Mouse (Mus musculus): ENCODE measurements around the gene Ncaph. TPM values are rescaled to one million over a fixed set of nuclear protein-coding genes. Genes with fewer than 3 reads are reported as not detected.
"Not testable (repeated sequence)": the region's sequence is repeated elsewhere in the genome, so short reads cannot be mapped to it uniquely, and the experiment has no call there.

Ncaph gene
- total RNA-seq, 2 experiments from 2014 or later = 8.7 to 9.8 TPM

DNA sequence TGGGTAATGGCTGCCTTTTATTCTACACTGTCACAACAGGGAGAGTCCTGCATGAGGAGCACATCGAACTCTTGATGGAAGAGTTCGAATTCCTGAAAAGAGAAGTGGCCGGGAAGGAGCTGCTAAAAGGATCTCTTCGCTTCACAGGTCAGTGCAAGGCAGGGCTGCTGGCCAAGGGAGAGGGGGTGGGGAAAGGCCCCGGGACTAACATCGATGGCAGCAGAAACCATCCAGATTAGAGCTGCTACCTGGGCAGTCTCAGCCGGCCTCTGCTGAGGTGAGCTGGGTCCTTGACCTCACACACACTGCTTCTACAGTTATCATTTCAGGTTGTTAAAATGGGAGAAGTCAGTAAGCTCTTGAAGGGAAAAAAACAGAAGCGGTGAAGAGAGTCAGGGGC, 41.8 kb downstream of the Ncaph start:
- intact Hi-C loops (cut with DNase I) = no loop called here
- no peak for DNase-seq

DNA sequence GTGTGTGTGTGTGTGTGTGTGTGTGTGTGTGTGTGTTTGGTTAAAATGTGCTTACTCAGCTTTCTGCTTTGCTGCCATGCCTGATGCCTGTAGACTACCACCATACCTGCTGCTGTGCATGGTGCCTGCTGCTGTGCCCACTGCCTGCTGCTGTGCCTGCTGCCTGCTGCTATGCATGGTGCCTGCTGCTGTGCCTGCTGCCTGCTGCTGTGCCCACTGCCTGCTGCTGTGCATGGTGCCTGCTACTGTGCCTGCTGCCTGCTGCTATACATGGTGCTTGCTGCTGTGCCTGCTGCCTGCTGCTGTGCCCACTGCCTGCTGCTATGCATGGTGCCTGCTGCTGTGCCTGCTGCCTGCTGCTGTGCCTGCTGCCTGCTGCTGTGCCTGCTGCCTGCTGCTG, 43.6 kb downstream of the Ncaph start:
- intact Hi-C loops (cut with DNase I); DNase-seq: not testable (repeated sequence)

DNA sequence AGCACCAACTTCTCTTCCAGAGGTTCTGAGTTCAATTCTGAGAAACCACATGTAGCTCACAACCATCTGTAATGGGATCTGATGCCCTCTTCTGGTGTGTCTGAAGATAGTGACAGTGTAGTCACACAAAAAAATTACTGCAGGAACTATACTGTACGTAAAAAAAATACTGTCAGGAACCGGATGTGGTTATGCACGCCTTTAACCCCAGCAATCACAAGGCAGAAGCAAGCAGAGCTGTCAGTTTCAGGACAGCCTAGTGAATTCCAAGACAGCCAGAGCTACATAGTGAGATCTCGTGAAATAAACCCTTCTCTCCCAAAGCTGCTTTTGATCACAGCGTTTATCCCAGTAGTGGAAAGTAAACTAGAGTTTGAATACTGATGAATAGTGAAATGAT, 47.5 kb downstream of the Ncaph start:
- intact Hi-C loops (cut with DNase I) = no loop called here
- no peak for DNase-seq

DNA sequence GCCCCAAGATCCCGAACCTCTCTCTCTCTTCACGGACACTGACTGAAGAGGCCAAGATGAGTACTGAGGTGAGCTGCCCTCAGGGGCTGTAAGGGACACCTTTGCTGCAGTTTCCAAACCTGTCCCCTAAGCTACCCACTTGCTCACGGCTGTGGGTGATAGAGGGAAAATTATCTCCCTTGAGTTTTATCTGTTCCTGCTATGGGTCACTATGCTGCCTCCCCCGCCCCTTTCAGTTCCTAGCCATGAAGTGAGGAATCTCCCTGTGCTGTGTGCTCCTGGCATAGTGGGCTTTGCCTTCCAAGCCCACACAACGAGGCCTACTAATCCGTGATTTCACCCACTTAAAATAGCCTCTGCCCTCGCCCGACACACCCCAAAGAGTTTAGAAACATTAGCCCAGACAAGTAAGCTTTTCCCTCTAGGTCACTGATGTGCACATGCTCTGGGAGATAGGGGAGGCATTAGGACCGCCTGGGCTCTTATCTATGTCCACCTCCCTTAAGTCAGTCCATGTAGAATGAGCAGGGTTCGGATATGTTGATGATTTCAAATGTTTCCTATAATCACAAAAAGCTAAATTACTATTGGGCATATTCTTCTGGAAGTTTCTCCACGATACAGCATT, 53.0 kb downstream of the Ncaph start:
- no peak for DNase-seq
- intact Hi-C loops (cut with DNase I) = no loop called here

DNA sequence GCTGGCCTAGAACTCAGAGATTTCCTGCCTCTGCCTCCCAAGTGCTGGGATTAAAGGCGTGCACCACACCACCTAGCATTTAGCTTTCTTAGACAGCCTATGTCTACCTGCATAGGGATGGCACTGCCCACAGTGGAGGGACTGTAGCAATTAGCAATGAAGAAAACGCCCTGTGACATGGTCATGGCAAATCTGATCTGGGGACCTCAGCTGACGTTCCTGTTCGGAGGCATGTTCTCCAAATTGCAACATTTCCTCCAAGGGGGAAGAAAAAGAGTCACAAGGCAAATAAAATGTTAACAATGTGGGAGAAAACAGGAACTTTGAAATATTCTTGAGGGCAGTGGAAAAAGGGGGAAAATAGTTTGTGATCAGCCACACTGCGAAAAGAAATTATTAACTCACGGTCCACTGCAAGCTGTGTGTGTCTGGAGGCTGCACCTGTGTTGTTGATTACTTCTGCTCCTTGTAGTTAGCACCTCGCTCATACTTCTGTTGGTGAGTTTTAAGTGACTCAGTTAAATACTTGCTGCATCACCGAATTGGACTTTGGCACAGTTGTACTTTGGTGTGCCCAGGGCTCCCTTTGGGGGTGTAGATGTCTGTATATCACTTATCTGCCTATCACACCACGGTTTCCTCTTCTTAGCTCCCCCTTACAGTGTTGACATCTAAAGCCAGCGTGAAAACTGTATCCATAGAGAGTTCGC, 53.7 kb downstream of the Ncaph start:
- intact Hi-C loops (cut with DNase I) = no loop called here
- DNase-seq = no peak

DNA sequence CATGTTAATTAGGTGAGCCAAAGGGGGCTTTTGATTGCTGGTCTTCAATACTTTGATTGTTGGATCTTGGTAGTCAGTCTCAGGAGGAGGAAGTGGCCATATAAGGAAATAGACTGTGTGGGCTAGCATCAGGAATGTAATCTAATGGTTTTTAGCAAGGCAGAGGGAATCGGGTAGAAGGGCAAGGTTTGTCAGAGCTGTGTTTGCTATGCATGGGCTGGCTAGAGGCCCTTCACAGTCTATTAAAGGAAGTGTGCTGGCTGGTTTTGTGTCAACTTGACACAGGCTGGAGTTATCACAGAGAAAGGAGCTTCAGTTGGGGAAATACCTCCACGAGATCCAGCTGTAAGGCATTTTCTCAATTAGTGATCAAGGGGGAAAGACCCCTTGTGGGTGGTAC, 54.7 kb downstream of the Ncaph start:
- intact Hi-C loops (cut with DNase I); DNase-seq: not testable (repeated sequence)

DNA sequence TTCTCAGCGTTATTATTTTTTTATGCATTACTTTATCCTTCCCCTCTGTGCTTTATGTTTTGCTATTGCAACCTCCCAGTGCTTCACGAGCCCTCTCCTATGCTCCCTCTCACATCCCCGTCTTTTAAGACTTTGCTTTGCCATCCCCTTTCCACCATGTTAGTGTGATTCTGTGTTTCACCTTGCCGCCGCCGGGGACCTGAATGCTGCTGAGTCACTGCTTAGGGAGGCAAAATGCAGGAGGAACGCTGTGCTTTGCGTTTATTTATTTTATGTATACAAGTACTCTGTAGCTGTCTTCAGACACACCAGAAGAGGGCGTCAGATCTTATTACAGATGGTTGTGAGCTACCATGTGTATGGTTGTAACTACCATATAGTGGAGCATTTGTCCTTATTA, 56.1 kb downstream of the Ncaph start:
- intact Hi-C loops (cut with DNase I) = no loop called here
- no peak for DNase-seq

DNA sequence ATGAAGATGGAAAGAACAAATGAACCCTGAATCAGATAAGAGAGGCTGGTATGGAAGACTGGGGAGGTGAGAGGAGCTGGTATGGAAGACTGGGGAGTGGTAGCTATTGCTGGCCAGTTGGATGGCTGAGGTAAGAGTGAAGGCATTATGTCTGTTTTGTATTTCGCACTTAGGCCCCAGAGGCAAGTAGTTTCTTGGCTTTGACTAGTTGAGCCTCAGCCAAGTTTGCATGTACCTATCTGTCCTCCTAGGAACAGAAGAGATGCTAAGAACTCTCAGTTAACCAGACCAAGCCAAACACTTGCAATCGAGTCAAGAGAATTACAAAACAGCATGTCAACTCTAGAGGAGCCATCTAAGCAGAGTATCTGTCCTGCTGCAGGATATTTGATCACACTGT, 59.6 kb downstream of the Ncaph start:
- intact Hi-C loops (cut with DNase I) = no loop called here
- no peak for DNase-seq

DNA sequence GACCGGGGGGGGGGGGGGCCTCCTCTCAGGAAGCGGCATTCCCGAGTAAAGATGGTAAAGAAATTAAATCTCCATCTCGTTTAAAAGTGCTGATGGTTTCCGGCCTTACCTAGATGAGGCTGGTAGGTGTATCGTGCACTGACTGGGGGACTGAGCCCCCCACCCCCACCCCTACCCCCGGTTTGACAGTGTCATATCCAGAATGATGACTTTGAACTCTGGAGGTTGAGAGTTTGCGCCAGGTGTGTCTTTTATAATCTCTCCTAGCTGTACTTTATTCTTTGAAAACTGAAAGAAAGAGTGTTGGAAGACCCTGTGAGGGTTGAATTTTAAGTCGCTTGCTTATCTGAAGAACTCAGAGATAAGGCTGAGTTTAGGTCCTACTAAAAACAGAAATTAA, 62.9 kb downstream of the Ncaph start:
- intact Hi-C loops (cut with DNase I) = no loop called here
- DNase-seq = no peak

DNA sequence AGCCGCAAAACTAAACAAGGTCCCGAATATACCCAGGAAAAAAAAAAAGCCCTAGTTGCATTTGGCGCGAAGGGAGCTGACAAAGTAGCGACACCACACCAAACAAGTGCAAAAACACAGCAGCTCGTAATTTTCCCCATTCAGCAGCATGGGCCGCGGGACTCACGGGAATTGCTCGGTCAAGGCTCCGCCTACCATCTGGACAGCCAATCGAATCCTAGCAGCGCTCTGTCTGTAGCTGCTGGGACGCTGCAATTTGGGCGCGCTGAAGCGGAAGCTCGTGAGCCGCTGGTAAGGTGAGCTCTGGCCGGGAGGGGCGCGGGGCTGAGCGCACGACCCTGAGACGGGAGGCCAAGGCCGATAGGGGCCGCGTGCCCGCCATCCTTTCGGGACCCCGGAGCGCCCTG, 63.3 kb downstream of the Ncaph start, which contains the start of gene Blvra:
Gene Blvra (plus strand): TSS at position 231 of the 407 bp plus-strand sequence.
- intact Hi-C loops (cut with DNase I) = no loop called here
- DNase-seq = peak; percentile 91

DNA sequence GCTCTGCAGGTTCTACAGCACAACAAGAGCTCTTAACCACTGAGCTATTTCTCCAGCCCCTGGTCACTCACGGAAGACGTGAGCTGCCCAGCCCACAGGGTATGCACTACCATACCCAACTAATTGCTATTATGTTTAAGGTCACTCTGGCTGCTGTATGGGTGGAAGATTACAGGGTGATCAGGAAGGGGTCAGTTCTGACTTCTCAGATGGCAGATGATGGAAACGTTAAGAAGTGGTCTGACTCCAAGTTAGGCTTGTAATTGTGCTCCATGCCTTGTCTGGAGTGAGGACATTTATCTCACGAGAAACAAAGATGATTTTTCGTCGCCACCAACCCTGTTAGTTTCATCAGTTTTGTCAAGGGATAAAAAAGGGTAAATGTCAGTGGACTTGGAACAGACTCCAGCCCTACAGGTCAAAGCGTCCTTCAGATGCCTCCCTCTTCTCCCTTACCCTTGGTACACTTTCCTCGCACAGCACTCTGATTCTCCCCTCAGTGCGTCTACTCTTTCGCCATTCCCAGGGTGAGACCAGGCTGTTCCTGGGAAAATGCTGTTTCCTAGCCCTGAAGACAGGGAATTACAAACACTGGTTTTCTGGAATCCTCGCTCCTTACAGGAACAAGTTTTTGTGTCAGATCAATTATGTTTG, 63.8 kb downstream of the Ncaph start:
- intact Hi-C loops (cut with DNase I) = loop anchor here (10.0 kb wide), 1 partner anchor 145 kb away; no protein-coding TSS in a partner anchor
- DNase-seq = no peak

DNA sequence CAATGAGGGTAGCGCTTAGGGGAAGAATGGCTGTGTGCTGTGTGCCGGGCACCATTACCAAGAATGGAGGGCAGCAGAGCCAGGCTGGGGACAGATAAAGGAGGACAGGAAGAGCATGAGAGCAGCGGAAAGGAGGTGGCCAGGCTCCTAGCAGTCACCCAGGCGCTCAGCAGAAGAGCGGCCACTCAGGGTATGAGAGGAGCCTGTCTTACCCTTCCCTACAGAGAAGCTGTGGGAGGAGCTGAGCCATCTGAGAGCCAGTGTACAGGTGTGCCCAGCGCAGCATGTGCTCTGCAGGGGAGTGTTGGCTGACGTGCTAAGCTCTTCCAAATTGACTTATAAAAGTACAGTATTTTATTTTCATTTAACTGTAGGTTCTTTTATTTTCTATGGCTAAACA, 64.9 kb downstream of the Ncaph start:
- intact Hi-C loops (cut with DNase I) = loop anchor here (10.0 kb wide), 1 partner anchor 146 kb away; no protein-coding TSS in a partner anchor

DNA sequence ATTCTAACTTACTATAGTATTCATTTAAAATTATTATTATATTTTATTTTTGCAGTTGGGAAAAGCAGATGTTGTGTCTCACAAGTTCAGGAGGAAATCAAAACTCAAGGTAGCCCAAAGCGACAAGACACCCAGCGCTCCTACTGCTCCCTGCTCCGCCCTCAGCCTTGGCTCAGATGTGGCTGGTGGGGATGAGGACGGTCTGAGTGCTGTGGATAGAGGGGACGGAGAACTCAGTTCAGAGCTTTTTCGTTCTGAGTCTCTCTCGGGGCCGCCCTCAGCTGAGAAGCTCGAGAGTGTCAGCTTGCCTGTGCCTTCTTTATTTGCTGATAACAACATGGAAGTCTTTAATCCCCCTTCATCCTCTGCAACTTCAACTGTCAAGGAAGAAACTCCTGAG, 72.3 kb downstream of the Ncaph start:
- intact Hi-C loops (cut with DNase I) = loop anchor here (10.0 kb wide), 1 partner anchor 153 kb away; no protein-coding TSS in a partner anchor

More for the DNA sequence above, 64.9 kb downstream of the Ncaph start:
- no peak for DNase-seq

More for the DNA sequence above, 72.3 kb downstream of the Ncaph start:
- no peak for DNase-seq

Other genes starting within 250 kb of the Ncaph start
- 10 to 100 TPM; 31.6 to 32.4 TPM for gene Sppl2a, start 200.7 kb downstream of the Ncaph start, total RNA-seq (2021)
- gene Ap4e1, start 125.2 kb downstream of the Ncaph start, total RNA-seq (2021) = 10 to 100 TPM; 17.0 to 20.3 TPM
- gene Blvra, start 63.3 kb downstream of the Ncaph start, total RNA-seq (2021) = 10 to 100 TPM; 17.7 TPM
- 10 to 100 TPM; 16.4 to 18.2 TPM for gene Itpripl1, start 9.5 kb upstream of the Ncaph start, total RNA-seq (2021)
- gene 1810024B03Rik, start 74.3 kb upstream of the Ncaph start, total RNA-seq (2021) = under 1 TPM; 0.62 to 0.72 TPM
- 100 to 1,000 TPM; 106 to 111 TPM for gene Snrnp200, start 74.4 kb upstream of the Ncaph start, total RNA-seq (2021)
- gene Ciao1, start 113.9 kb upstream of the Ncaph start, total RNA-seq (2021) = 10 to 100 TPM; 49.3 to 59.6 TPM
- 100 to 1,000 TPM; 106 TPM for gene Tmem127, start 114.0 kb upstream of the Ncaph start, total RNA-seq (2021)
- 100 to 1,000 TPM; 147 to 164 TPM for gene Stard7, start 136.3 kb upstream of the Ncaph start, total RNA-seq (2021)
- gene Dusp2, start 202.2 kb upstream of the Ncaph start, total RNA-seq (2021) = 1 to 10 TPM; 8.5 to 8.9 TPM
- not detected for gene Astl, start 204.7 kb upstream of the Ncaph start, total RNA-seq (2021)
- gene Adra2b, start 229.3 kb upstream of the Ncaph start, total RNA-seq (2021) = under 1 TPM; 0.12 to 0.28 TPM

Measured in left cerebral cortex, postnatal 4 days (tissue).